Mouse (Mus musculus): ENCODE results near the gene Cdc42se2.

- TF ChIP-seq CTCF (IDR thresholded peaks at IDR 0.05; ENCODE audit: low read depth), result no peak
- no peak for TF ChIP-seq EP300 (IDR thresholded peaks at IDR 0.05; ENCODE audit: low read depth)
Observed at GRCm38 (mm10) chr11:54754301-54755147, 33.0 kb downstream of the Cdc42se2 start.

Data from liver, postnatal 0 days (tissue).